Mouse (Mus musculus) left cerebral cortex, adult 8-10 months (tissue): ENCODE data around the gene Cd151. TPM values are rescaled to one million over a fixed set of nuclear protein-coding genes. Genes with fewer than 3 reads are reported as not detected.
A peak's percentile ranks its signal among the peaks of the same experiment; 100 is the strongest.

Experiments
- DNase-seq, 2 experiments: peaks; one replicate each; pipeline ENCODE4 v3.0.0; 2022; ENCODE audit warnings: low spot score in 2 of 2
- total RNA-seq, 4 experiments: library from RNA; stranded (reverse); gene quantifications; 2 replicates each; pipeline ENCODE4 v1.2.4; 2022

Cd151 gene
- total RNA-seq, 4 experiments from 2014 or later, result 30.2 to 35.5 (median 33.4) TPM

DNA sequence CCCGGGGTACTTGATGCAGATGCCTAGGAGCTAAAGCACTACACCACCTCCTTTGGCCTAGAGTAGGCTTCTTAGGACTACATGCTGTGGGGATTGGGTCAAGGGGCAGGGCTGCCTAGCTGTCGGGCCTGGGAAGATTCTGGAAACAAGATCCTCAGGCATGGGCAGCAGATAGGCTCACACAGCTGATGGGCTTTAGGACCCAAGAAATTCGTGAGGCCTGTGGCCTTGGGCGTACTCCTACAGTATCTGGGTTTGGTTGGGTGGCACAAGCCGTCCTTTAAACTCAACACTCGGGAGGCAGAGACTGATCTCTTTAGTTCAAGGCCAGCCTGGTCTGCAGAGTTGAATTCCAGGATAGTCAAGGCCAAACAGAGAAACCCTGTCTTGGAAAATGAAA lies 5.0 kb downstream of the Cd151 start:
- DNase-seq, result no peak

DNA sequence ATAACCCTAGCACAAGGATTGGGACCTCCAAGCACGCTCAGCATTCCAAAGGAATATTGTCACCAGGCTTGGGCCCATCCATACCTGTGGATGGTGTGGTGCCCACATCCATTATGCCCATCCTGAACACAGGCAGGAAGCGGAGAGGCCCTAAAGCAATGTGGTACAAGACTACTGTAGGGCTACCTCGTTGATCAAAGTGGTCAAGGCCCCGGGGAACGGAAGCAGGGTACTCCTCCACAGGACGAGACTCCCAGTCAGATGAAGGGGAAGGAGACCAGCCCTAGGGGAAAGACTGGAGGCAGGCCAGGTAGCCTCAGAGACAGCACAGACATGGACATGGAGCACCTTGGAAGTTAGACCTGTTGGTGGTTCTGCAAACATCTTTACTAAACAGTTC lies 5.6 kb downstream of the Cd151 start:
- no peak for DNase-seq

GRCm38 (mm10) chr7:141474160-141474559 lies 7.0 kb downstream of the Cd151 start:
- no peak for DNase-seq

- peak; percentile 76 to 79 for DNase-seq
Measured at GRCm38 (mm10) chr7:141475011-141475804, 8.0 kb downstream of the Cd151 start, which contains the start of the genes Polr2l and Tspan4. Polr2l (minus strand) TSS chr7:141475132. Tspan4 (plus strand) TSS chr7:141475240.

- no peak for DNase-seq
Measured at GRCm38 (mm10) chr7:141475805-141476158, 8.6 kb downstream of the Cd151 start.

GRCm38 (mm10) chr7:141476226-141476980 lies 9.2 kb downstream of the Cd151 start:
- no peak for DNase-seq

- no peak for DNase-seq
Measured at GRCm38 (mm10) chr7:141476981-141477370, 9.8 kb downstream of the Cd151 start.

DNA sequence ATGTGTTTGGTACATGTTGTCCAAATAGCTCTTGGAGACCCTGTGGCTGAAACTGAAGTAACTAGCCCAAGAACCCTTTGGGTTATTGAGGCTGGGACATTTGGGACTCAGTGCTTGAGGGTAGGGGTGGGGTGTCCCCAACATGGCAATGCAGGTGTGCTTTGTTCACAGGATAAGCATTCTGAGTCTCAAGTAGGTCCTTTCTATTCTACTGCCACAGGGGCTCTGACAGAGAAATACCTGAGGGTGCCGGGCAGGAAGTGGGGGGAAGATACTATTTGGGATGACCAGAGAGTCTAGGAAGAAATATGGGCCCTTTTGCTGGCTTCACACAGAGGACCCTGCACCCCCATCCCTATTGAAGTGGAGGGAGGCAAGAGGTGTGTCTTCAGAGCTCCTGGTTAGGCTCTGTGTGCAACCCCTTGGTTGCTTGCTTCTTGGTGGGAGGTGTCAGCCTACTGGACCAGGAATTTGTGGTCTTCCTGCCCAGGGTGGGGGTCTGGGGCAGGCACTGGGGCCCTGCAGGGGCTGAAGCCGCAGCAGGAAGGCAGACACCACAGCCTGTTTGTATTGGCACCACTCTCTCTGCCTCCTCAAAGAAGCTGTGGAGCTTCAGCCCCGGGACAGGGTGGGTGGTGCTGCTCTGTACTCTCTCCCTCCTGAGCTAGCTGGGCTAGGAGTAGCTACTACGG lies 10.5 kb downstream of the Cd151 start:
- DNase-seq, result no peak

DNA sequence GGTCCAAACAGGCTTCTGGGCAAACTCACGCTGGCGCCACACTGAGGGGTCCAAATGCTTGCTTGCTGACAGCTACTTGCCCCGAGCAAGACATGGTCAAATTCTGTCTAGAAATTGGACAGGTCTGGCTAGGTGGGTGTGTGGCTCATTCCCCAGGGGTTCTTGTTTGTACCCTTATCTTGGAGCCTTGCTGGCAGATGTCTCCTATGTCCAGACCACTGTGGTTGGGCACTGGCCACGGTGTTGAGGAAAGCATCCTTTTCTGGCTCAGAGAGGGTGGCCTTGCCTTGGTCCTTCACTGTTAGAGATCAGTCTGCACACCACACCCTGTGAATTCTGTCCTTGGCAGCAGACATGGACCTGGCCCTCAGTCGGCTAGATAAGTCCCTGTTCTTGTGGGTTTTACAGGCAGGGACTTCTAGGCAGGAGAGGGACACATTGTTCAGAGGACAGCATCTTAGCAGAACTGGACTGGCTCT lies 11.1 kb downstream of the Cd151 start:
- no peak for DNase-seq

DNA sequence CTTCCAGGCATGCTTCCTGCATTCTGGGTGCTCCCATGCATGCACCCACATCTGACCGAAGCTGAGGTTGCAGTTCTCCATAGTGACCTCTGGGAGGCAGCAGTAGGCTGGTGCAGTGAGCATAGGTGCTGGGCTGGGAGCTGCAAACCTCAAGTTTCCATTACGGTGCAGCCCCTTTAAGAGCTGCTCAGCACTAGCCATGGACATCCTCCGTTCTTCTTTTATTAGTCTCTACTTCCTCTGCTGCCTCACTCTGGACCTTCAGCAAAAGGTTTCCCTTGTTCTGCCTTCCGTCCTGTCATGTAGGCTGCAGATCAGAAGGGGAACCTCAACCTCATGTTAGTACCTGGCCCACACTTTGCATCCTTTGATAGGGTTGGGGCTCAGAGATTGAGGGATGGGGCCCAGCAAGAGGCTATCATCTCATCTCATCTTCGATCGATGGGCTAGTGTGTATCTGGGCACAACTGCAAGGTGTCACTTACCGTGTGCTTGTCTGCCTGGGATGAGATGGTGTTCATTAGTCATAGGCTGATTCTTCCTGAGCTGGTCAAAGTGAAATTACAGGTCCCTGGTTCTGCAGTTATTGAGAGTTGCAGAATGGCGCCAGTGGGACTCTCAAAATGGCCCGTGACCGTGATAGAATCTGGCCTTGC lies 13.8 kb downstream of the Cd151 start:
- no peak for DNase-seq

- DNase-seq, result no peak
Measured at GRCm38 (mm10) chr7:141481498-141482401, 14.6 kb downstream of the Cd151 start.

- DNase-seq, result no peak
Measured at GRCm38 (mm10) chr7:141482531-141483024, 15.4 kb downstream of the Cd151 start.

GRCm38 (mm10) chr7:141483114-141483653 lies 16.0 kb downstream of the Cd151 start:
- no peak for DNase-seq

DNA sequence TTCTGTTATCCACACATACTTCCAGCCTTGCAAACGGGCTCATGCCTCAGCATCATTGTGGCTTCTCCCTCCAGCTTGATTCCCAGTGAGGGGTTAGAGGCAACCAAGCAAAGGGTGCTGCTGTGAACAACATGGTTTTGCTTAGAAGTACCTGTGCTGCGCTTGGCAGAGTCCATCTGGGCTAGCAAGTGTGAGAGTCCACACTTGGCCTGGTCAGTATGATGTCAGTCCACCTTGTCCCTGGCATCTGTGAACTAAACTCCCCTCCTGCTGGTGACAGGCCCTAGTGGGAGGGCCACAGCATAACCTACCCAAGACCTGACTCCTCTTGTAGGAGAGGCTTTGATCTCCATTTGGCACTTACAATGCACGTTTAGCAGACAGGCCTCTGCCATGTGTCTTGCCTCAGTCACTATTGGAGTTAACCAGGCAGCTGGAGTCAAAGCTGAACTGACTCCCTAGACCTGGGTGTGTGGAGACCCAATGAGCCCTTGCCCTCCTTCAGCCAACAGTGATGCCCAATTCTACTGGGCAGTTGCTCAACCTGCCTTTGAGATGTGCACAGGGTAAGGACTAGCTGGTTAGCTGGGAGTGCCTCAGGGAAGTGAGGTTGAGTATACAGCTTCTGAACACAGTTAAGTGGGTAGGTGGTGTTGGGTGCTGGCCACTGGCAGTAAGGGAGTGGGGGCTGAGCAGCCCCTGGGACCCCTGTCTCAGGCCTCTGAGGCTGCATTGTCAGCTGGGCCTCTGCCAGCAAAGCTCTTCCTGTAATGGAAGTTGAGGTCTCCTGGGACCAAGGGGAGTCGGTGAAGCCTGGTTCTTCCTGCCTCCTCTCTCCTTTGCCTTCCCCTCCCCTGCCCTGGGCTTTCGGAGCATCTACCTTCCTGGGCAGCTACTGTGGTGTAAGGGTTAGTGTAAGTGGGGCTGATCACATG lies 17.3 kb downstream of the Cd151 start:
- no peak for DNase-seq

GRCm38 (mm10) chr7:141485186-141485585 lies 18.0 kb downstream of the Cd151 start:
- DNase-seq, result no peak

- no peak for DNase-seq
Measured at GRCm38 (mm10) chr7:141485606-141486005, 18.4 kb downstream of the Cd151 start.

- no peak for DNase-seq
Measured at GRCm38 (mm10) chr7:141486239-141486638, 19.0 kb downstream of the Cd151 start.

DNA sequence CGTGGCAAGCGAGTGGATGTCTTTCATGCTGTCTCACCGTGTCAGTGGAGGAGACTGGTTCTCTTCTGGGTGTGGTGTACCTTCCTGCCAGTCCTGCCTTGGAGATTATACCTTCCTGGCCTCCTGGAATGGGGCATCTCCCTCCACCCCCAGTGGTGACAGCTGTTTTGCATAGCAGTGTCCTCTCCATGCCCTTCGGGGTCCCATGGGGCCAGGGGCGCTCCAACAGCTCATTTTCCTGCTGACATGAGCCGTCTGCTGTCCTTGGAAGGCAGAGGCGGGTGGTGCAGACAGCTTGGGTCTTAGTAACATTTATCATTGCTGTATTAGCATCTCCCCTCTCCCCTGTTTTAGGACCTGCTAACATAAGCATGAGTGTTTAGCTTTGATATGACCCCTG lies 19.9 kb downstream of the Cd151 start:
- DNase-seq, result no peak

DNA sequence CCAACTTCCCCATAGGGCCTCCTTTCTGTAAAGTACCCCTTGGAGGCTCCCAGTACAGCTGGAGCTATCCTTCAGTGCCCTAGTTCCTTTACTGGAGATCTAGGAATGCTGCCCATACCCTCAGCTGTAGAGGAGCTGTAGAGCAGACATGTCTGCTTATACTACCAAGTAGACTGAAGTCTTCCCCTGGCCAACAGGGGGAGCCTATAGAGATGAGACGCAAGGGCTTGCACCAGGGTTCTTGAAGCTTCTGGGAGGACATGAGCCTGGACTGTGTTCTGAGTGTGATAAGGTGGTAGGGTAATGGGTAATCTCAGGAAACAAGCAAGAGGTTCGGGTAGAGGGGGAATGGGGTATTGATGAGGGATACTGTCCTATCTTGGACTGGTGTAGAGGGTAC lies 24.0 kb downstream of the Cd151 start:
- DNase-seq, result no peak
